Mouse (Mus musculus) left cerebral cortex, postnatal 25 days (tissue): ENCODE measurements at regions not wholly inside any gene's neighbourhood (a gene's known extent, or its start where the extent isn't known, plus 50 kb on each side); places are given as distances from the start of the nearest gene placed in this dataset.

Source experiments
- DNase-seq, 2 experiments: peaks; one replicate each; pipeline ENCODE4 v3.0.0; 2022; ENCODE audit warnings: low spot score in 2 of 2, mixed read lengths in 1 of 2
- intact Hi-C: fragments of 180-260 bp; cut with DNase I; formaldehyde crosslinking; loops from one replicate; pipeline ENCODE4 v1.15.1; 2025

- DNase-seq, result peak in 1 of 2 experiments; percentile 77
- intact Hi-C loops, result no loop called here
These were observed 112.5 kb downstream of the Fam198b start for GRCm38 (mm10) chr3:79996803-79997202.

GRCm38 (mm10) chr3:80002335-80002734, 118.0 kb downstream of the Fam198b start:
- DNase-seq, result no peak
- intact Hi-C loops, result no loop called here

GRCm38 (mm10) chr3:80003300-80004090, 119.2 kb downstream of the Fam198b start:
- DNase-seq, result no peak
- intact Hi-C loops, result no loop called here

- intact Hi-C loops, result no loop called here
- no peak for DNase-seq
These were observed 120.2 kb downstream of the Fam198b start for GRCm38 (mm10) chr3:80004556-80004955.

GRCm38 (mm10) chr3:80004966-80005365, 120.6 kb downstream of the Fam198b start:
- intact Hi-C loops, result no loop called here
- DNase-seq, result no peak

GRCm38 (mm10) chr3:80005371-80005770, 121.0 kb downstream of the Fam198b start:
- intact Hi-C loops, result no loop called here
- DNase-seq, result no peak

GRCm38 (mm10) chr3:80006263-80006662, 121.9 kb downstream of the Fam198b start:
- intact Hi-C loops, result no loop called here
- DNase-seq, result no peak

GRCm38 (mm10) chr3:80007006-80007405, 122.7 kb downstream of the Fam198b start:
- intact Hi-C loops, result no loop called here
- DNase-seq, result no peak

- intact Hi-C loops, result no loop called here
- no peak for DNase-seq
These were observed 124.9 kb downstream of the Fam198b start for GRCm38 (mm10) chr3:80009275-80009674.

- intact Hi-C loops, result no loop called here
These were observed 141.5 kb downstream of the Fam198b start for GRCm38 (mm10) chr3:80025795-80026194.

GRCm38 (mm10) chr3:80033071-80033470, 148.7 kb downstream of the Fam198b start:
- intact Hi-C loops, result loop anchor here (2.0 kb wide), 2 partner anchors 56 to 102 kb away; no protein-coding TSS in a partner anchor
- peak; percentile 44 to 90 for DNase-seq

More at GRCm38 (mm10) chr3:80025795-80026194, 141.5 kb downstream of the Fam198b start:
- no peak for DNase-seq

- no peak for DNase-seq
- intact Hi-C loops, result no loop called here
These were observed 154.3 kb downstream of the Fam198b start for GRCm38 (mm10) chr3:80038553-80039129.

- no peak for DNase-seq
- intact Hi-C loops, result no loop called here
These were observed 158.6 kb downstream of the Fam198b start for GRCm38 (mm10) chr3:80042756-80043484.

- intact Hi-C loops, result no loop called here
- DNase-seq, result no peak
These were observed 165.3 kb downstream of the Fam198b start for GRCm38 (mm10) chr3:80049495-80050225.

GRCm38 (mm10) chr3:80050920-80051319, 166.6 kb downstream of the Fam198b start:
- intact Hi-C loops, result no loop called here
- DNase-seq, result no peak

GRCm38 (mm10) chr3:80051963-80052362, 167.6 kb downstream of the Fam198b start:
- DNase-seq, result no peak
- intact Hi-C loops, result no loop called here

- intact Hi-C loops, result no loop called here
- no peak for DNase-seq
These were observed 168.5 kb downstream of the Fam198b start for GRCm38 (mm10) chr3:80052879-80053278.

- DNase-seq, result no peak
- intact Hi-C loops, result no loop called here
These were observed 169.1 kb downstream of the Fam198b start for GRCm38 (mm10) chr3:80053435-80053834.

GRCm38 (mm10) chr3:80056636-80057350, 172.5 kb downstream of the Fam198b start:
- no peak for DNase-seq
- intact Hi-C loops, result loop anchor here (5.0 kb wide), 1 partner anchor 124 kb away; no protein-coding TSS in a partner anchor
